Mouse (Mus musculus): ENCODE results near the gene Kif26b. TPM values are rescaled to one million over a fixed set of nuclear protein-coding genes. Genes with fewer than 3 reads are reported as not detected.

Gene Kif26b
- polyA plus RNA-seq, 1 experiment = not detected

GRCm38 (mm10) chr1:178733035-178733434, 204.1 kb downstream of the Kif26b start:
- Histone ChIP-seq H3K27ac (replicated peaks; ENCODE audit: low read depth, low read length) (no peak overlapping the region), H3K4me1 (ENCODE audit: control insufficient read depth, insufficient read depth, insufficient read length, low read length) (no peaks in the 10 kb centered on the region), H3K4me3 (ENCODE audit: insufficient read depth, low read depth, low read length) (no peak overlapping the region)

GRCm38 (mm10) chr1:178734576-178734975, 205.7 kb downstream of the Kif26b start:
- Histone ChIP-seq H3K4me3 (ENCODE audit: insufficient read depth, low read depth, low read length) (no peak overlapping the region), H3K4me1 (ENCODE audit: control insufficient read depth, insufficient read depth, insufficient read length, low read length) (no peaks in the 10 kb centered on the region), H3K27ac (replicated peaks; ENCODE audit: low read depth, low read length) (no peak overlapping the region)

- H3K4me3 ChIP-seq (ENCODE audit: insufficient read depth, low read depth, low read length) = no peak overlapping the region
- no peak overlapping the region for H3K27ac ChIP-seq (replicated peaks; ENCODE audit: low read depth, low read length)
- H3K4me1 ChIP-seq (ENCODE audit: control insufficient read depth, insufficient read depth, insufficient read length, low read length) = no peaks in the 10 kb centered on the region
Measured at GRCm38 (mm10) chr1:178736931-178737330, 208.0 kb downstream of the Kif26b start.

- no peaks in the 10 kb centered on the region for H3K4me1 ChIP-seq (ENCODE audit: control insufficient read depth, insufficient read depth, insufficient read length, low read length)
- H3K27ac ChIP-seq (replicated peaks; ENCODE audit: low read depth, low read length) = no peak overlapping the region
- no peak overlapping the region for H3K4me3 ChIP-seq (ENCODE audit: insufficient read depth, low read depth, low read length)
Measured at GRCm38 (mm10) chr1:178743820-178744219, 214.9 kb downstream of the Kif26b start.

GRCm38 (mm10) chr1:178744526-178744925, 215.6 kb downstream of the Kif26b start:
- Histone ChIP-seq H3K4me1 (ENCODE audit: control insufficient read depth, insufficient read depth, insufficient read length, low read length) (no peaks in the 10 kb centered on the region), H3K27ac (replicated peaks; ENCODE audit: low read depth, low read length) (no peak overlapping the region), H3K4me3 (ENCODE audit: insufficient read depth, low read depth, low read length) (no peak overlapping the region)

- Histone ChIP-seq H3K4me1 (ENCODE audit: control insufficient read depth, insufficient read depth, insufficient read length, low read length) (no peaks in the 10 kb centered on the region), H3K4me3 (ENCODE audit: insufficient read depth, low read depth, low read length) (no peak overlapping the region), H3K27ac (replicated peaks; ENCODE audit: low read depth, low read length) (no peak overlapping the region)
Measured at GRCm38 (mm10) chr1:178744961-178745360, 216.0 kb downstream of the Kif26b start.

- H3K27ac ChIP-seq (replicated peaks; ENCODE audit: low read depth, low read length) = no peak overlapping the region
- H3K4me1 ChIP-seq (ENCODE audit: control insufficient read depth, insufficient read depth, insufficient read length, low read length) = no peaks in the 10 kb centered on the region
- H3K4me3 ChIP-seq (ENCODE audit: insufficient read depth, low read depth, low read length) = no peak overlapping the region
Measured at GRCm38 (mm10) chr1:178745471-178745870, 216.5 kb downstream of the Kif26b start.

- no peak overlapping the region for H3K4me3 ChIP-seq (ENCODE audit: insufficient read depth, low read depth, low read length)
- H3K4me1 ChIP-seq (ENCODE audit: control insufficient read depth, insufficient read depth, insufficient read length, low read length) = no peaks in the 10 kb centered on the region
- no peak overlapping the region for H3K27ac ChIP-seq (replicated peaks; ENCODE audit: low read depth, low read length)
Measured at GRCm38 (mm10) chr1:178747279-178748221, 218.6 kb downstream of the Kif26b start.

- no peak overlapping the region for H3K4me3 ChIP-seq (ENCODE audit: insufficient read depth, low read depth, low read length)
- H3K4me1 ChIP-seq (ENCODE audit: control insufficient read depth, insufficient read depth, insufficient read length, low read length) = no peaks in the 10 kb centered on the region
- no peak overlapping the region for H3K27ac ChIP-seq (replicated peaks; ENCODE audit: low read depth, low read length)
Measured at GRCm38 (mm10) chr1:178748222-178748600, 219.3 kb downstream of the Kif26b start.

GRCm38 (mm10) chr1:178748617-178749016, 219.7 kb downstream of the Kif26b start:
- no peak overlapping the region for H3K4me3 ChIP-seq (ENCODE audit: insufficient read depth, low read depth, low read length)
- H3K27ac ChIP-seq (replicated peaks; ENCODE audit: low read depth, low read length) = no peak overlapping the region
- no peaks in the 10 kb centered on the region for H3K4me1 ChIP-seq (ENCODE audit: control insufficient read depth, insufficient read depth, insufficient read length, low read length)

- Histone ChIP-seq H3K4me1 (ENCODE audit: control insufficient read depth, insufficient read depth, insufficient read length, low read length) (no peaks in the 10 kb centered on the region), H3K4me3 (ENCODE audit: insufficient read depth, low read depth, low read length) (no peak overlapping the region), H3K27ac (replicated peaks; ENCODE audit: low read depth, low read length) (no peak overlapping the region)
Measured at GRCm38 (mm10) chr1:178749786-178750185, 220.9 kb downstream of the Kif26b start.

GRCm38 (mm10) chr1:178758441-178758840, 229.5 kb downstream of the Kif26b start:
- no peak overlapping the region for H3K27ac ChIP-seq (replicated peaks; ENCODE audit: low read depth, low read length)
- no peaks in the 10 kb centered on the region for H3K4me1 ChIP-seq (ENCODE audit: control insufficient read depth, insufficient read depth, insufficient read length, low read length)
- H3K4me3 ChIP-seq (ENCODE audit: insufficient read depth, low read depth, low read length) = no peak overlapping the region

GRCm38 (mm10) chr1:178762125-178762741, 233.3 kb downstream of the Kif26b start:
- Histone ChIP-seq H3K27ac (replicated peaks; ENCODE audit: low read depth, low read length) (no peak overlapping the region), H3K4me3 (ENCODE audit: insufficient read depth, low read depth, low read length) (no peak overlapping the region), H3K4me1 (ENCODE audit: control insufficient read depth, insufficient read depth, insufficient read length, low read length) (no peaks in the 10 kb centered on the region)

GRCm38 (mm10) chr1:178764914-178765313, 236.0 kb downstream of the Kif26b start:
- Histone ChIP-seq H3K4me1 (ENCODE audit: control insufficient read depth, insufficient read depth, insufficient read length, low read length) (no peaks in the 10 kb centered on the region), H3K27ac (replicated peaks; ENCODE audit: low read depth, low read length) (no peak overlapping the region), H3K4me3 (ENCODE audit: insufficient read depth, low read depth, low read length) (no peak overlapping the region)

- Histone ChIP-seq H3K4me3 (ENCODE audit: insufficient read depth, low read depth, low read length) (no peak overlapping the region), H3K27ac (replicated peaks; ENCODE audit: low read depth, low read length) (no peak overlapping the region), H3K4me1 (ENCODE audit: control insufficient read depth, insufficient read depth, insufficient read length, low read length) (no peaks in the 10 kb centered on the region)
Measured at GRCm38 (mm10) chr1:178765650-178766049, 236.7 kb downstream of the Kif26b start.

- no peak overlapping the region for H3K4me3 ChIP-seq (ENCODE audit: insufficient read depth, low read depth, low read length)
- H3K4me1 ChIP-seq (ENCODE audit: control insufficient read depth, insufficient read depth, insufficient read length, low read length) = no peaks in the 10 kb centered on the region
- H3K27ac ChIP-seq (replicated peaks; ENCODE audit: low read depth, low read length) = no peak overlapping the region
Measured at GRCm38 (mm10) chr1:178768976-178769375, 240.1 kb downstream of the Kif26b start.

Measured in brown adipose tissue, adult 24 weeks (tissue).